In genomic region chr13:11595431-11595830, GRCm38 (mm10) we compare ENCODE assay signal across 22 mouse cellular contexts.
"Had no signal": no experiment of that assay in that cellular context is flagged by ENCODE, and none has a peak within 500 bp of the region (broad histone marks: within the 10 kb centered on the region; RNA-seq: fewer than 3 reads in every experiment).

No protein-coding gene starts in this region.

- H3K27me3 ChIP-seq: limb, embryonic 12.5 days; limb, embryonic 15.5 days; midbrain, embryonic 12.5 days; midbrain, embryonic 15.5 days; neural tube, embryonic 12.5 days; neural tube, embryonic 15.5 days had no signal

- H3K9me3 ChIP-seq: limb, embryonic 12.5 days; limb, embryonic 15.5 days; midbrain, embryonic 15.5 days; neural tube, embryonic 12.5 days; neural tube, embryonic 15.5 days had no signal

- H3K4me2 ChIP-seq: limb, embryonic 12.5 days; limb, embryonic 15.5 days; liver, embryonic 11.5 days; lung, embryonic 14.5 days; midbrain, embryonic 12.5 days; midbrain, embryonic 15.5 days; neural tube, embryonic 12.5 days; neural tube, embryonic 15.5 days had no signal

- H3K27ac ChIP-seq: limb, embryonic 12.5 days; limb, embryonic 15.5 days; liver, embryonic 14.5 days; macrophage; midbrain, embryonic 12.5 days; midbrain, embryonic 15.5 days; neural tube, embryonic 12.5 days; neural tube, embryonic 15.5 days; stomach, postnatal 0 days had no signal

- DNase-seq: kidney, postnatal 14 days; kidney, postnatal 4 days; left cerebral cortex, postnatal 4 days; liver, postnatal 0 days; lung, embryonic 14.5 days; right cerebral cortex, adult 18-20 months; right cerebral cortex, postnatal 14 days; right cerebral cortex, postnatal 4 days; thymus, adult 2 months; thymus, postnatal 14 days; thymus, postnatal 4 days had no signal

- H3K36me3 ChIP-seq: limb, embryonic 12.5 days; limb, embryonic 15.5 days; midbrain, embryonic 12.5 days; neural tube, embryonic 12.5 days had no signal

- ATAC-seq: liver, postnatal 0 days; lung, postnatal 0 days; midbrain, embryonic 15.5 days had no signal

- H3K9ac ChIP-seq: limb, embryonic 12.5 days; limb, embryonic 15.5 days; liver, embryonic 14.5 days; liver, postnatal 0 days; lung, embryonic 14.5 days; midbrain, embryonic 12.5 days; midbrain, embryonic 15.5 days; neural tube, embryonic 12.5 days; neural tube, embryonic 15.5 days had no signal

- H3K4me1 ChIP-seq: limb, embryonic 12.5 days; limb, embryonic 15.5 days; midbrain, embryonic 12.5 days; midbrain, embryonic 15.5 days; neural tube, embryonic 12.5 days; neural tube, embryonic 15.5 days had no signal

- H3K4me3 ChIP-seq: limb, embryonic 12.5 days; limb, embryonic 15.5 days; midbrain, embryonic 12.5 days; midbrain, embryonic 15.5 days; neural tube, embryonic 12.5 days; neural tube, embryonic 15.5 days had no signal
